Mouse (Mus musculus) ES-Bruce4 (cell line): ENCODE measurements around the gene Cfap45.

Source experiments
- CTCF ChIP-seq: IDR thresholded peaks from one replicate; pipeline ENCODE4 v1.8.1; 2011; ENCODE audit warnings: low read depth, low read length
- POLR2A ChIP-seq: IDR thresholded peaks from one replicate; pipeline ENCODE4 v1.8.1; 2011; ENCODE audit warnings: low read length; ENCODE audit not compliant: insufficient read depth

- TF ChIP-seq CTCF (no peak), POLR2A (no peak)
Measured at GRCm38 (mm10) chr1:172514551-172515268, 5.9 kb upstream of the Cfap45 start.
